Mouse (Mus musculus): ENCODE measurements at regions not wholly inside any gene's neighbourhood (a gene's known extent, or its start where the extent isn't known, plus 50 kb on each side); places are given as distances from the start of the nearest gene placed in this dataset.

DNA sequence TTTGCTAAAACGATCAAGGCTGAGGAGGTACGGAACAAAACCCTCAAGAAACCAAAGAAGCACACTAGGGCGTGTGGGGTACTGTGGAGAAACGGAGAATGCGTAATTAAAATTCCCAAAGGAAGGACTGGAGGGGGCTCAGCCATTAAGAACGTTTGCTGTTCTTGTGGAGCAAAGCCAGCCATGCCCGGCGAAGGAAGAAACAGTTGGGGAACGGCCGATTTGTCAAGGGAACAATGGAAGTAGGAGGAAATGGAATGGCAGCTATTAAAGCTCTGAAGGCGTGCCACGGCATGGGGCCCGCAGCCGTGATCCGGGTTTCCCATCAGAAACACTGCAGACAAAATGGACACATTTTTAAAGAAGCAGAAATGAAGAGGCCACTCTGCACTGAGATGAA, 124.2 kb upstream of the Sulf2 start:
- TF ChIP-seq POLR2A (IDR thresholded peaks at IDR 0.05; ENCODE audit: control insufficient read depth, low read depth, low read length) (no peak), CTCF (IDR thresholded peaks at IDR 0.05; ENCODE audit: control insufficient read depth, insufficient read depth, insufficient replicate concordance, low read depth, low read length) (no peak)
